Mouse (Mus musculus) hindbrain, embryonic 10.5 days (tissue): ENCODE data around the gene Prss56. TPM values are rescaled to one million over a fixed set of nuclear protein-coding genes. Genes with fewer than 3 reads are reported as not detected.

Experiments used
- DNase-seq: peaks from one replicate; pipeline ENCODE4 v3.0.0-alpha.2; 2017; ENCODE audit warnings: low spot score
- H3K27ac ChIP-seq: fragments of 300-500 bp; sonication (generic); 2 replicates; pipeline ENCODE4 v1.5.1; 2016; ENCODE audit warnings: mild to moderate bottlenecking, moderate library complexity
- H3K27me3 ChIP-seq: fragments of 300-500 bp; sonication (generic); 2 replicates; pipeline ENCODE4 v1.6.1; 2016; ENCODE audit warnings: mild to moderate bottlenecking; ENCODE audit not compliant: poor library complexity, insufficient read depth, severe bottlenecking
- H3K36me3 ChIP-seq: fragments of 300-500 bp; sonication (generic); 2 replicates; pipeline ENCODE4 v1.6.1; 2016; ENCODE audit warnings: mild to moderate bottlenecking, moderate library complexity
- H3K4me1 ChIP-seq: fragments of 300-500 bp; sonication (generic); replicated peaks from 2 replicates; pipeline ENCODE4 v1.6.1; 2016; ENCODE audit warnings: mild to moderate bottlenecking
- H3K4me3 ChIP-seq: fragments of 300-500 bp; sonication (generic); 2 replicates; pipeline ENCODE4 v1.5.1; 2016; ENCODE audit warnings: mild to moderate bottlenecking, moderate library complexity
- H3K9me3 ChIP-seq: fragments of 300-500 bp; sonication (generic); 2 replicates; pipeline ENCODE4 v1.6.1; 2016; ENCODE audit warnings: mild to moderate bottlenecking, moderate library complexity
- WGBS: fragments of 180-500 bp; shearing (Covaris S2); methylation state at CpG from one replicate; pipeline ENCODE4 v1.1.7; 2016; 5-methylcytosine and 5-hydroxymethylcytosine counted together
- polyA plus RNA-seq: library from polyadenylated mRNA; unstranded; fragments of >200 nt; fragmentation: Nextera tagmentation; extraction: Ambion mirVana; gene quantifications from 2 replicates; pipeline ENCODE4 v1.2.1, GENCODE M21; 2016

The Prss56 gene
- 0.34 and 5.8 TPM in 2 replicates for polyA plus RNA-seq

- Histone ChIP-seq H3K4me3 (no peak within 1 kb of the TSS), H3K27me3 (peaks cover 83% of the 10 kb centered on the region), H3K4me1 (peaks cover 40% of the 10 kb centered on the region), H3K9me3 (no peaks in the 10 kb centered on the region), H3K36me3 (no peaks in the 10 kb centered on the region), H3K27ac (0 out of 2 replicates have a peak within 1 kb of the TSS, but pooled peaks have one; percentile 12)
- 55% methylated on average over 9 of the region's 9 CpGs for WGBS
- DNase-seq: no peak
These were observed at the start of gene Prss56 for GRCm38 (mm10) chr1:87183013-87183412. Gene Prss56 (plus strand): TSS chr1:87183313.

- H3K27me3 ChIP-seq: peaks cover 14% of the 10 kb centered on the region
- 85% methylated on average over 4 of the region's 4 CpGs for WGBS
- peaks cover 9% of the 10 kb centered on the region; the same call in 1 of the 2 replicates for H3K4me1 ChIP-seq
- no peaks in the 10 kb centered on the region for H3K36me3 ChIP-seq
- no peak overlapping the region for H3K4me3 ChIP-seq
- no peaks in the 10 kb centered on the region for H3K9me3 ChIP-seq
- H3K27ac ChIP-seq: no peak overlapping the region
- DNase-seq: no peak
These were observed 41.6 kb upstream of the Prss56 start for GRCm38 (mm10) chr1:87141550-87141949.

GRCm38 (mm10) chr1:87142456-87142855, 40.7 kb upstream of the Prss56 start:
- WGBS: 77% methylated on average over 9 of the region's 9 CpGs
- Histone ChIP-seq H3K9me3 (no peaks in the 10 kb centered on the region), H3K27me3 (peaks cover 17% of the 10 kb centered on the region), H3K27ac (0 out of 2 replicates have a peak overlapping the region, but pooled peaks have one; percentile 50), H3K4me1 (peaks cover 9% of the 10 kb centered on the region; the same call in 1 of the 2 replicates), H3K36me3 (no peaks in the 10 kb centered on the region), H3K4me3 (no peak overlapping the region)
- no peak for DNase-seq

GRCm38 (mm10) chr1:87143141-87143540, 40.0 kb upstream of the Prss56 start:
- DNase-seq: no peak
- H3K27me3 ChIP-seq: peaks cover 23% of the 10 kb centered on the region
- WGBS: 85% methylated on average over 10 of the region's 10 CpGs
- peaks cover 9% of the 10 kb centered on the region; the same call in 1 of the 2 replicates for H3K4me1 ChIP-seq
- H3K36me3 ChIP-seq: no peaks in the 10 kb centered on the region
- H3K4me3 ChIP-seq: no peak overlapping the region
- 0 out of 2 replicates have a peak overlapping the region, but pooled peaks have one; percentile 50 for H3K27ac ChIP-seq
- H3K9me3 ChIP-seq: no peaks in the 10 kb centered on the region

GRCm38 (mm10) chr1:87149422-87149821, 33.7 kb upstream of the Prss56 start:
- peak overlapping the region; percentile 28 for H3K4me3 ChIP-seq
- no peaks in the 10 kb centered on the region for H3K36me3 ChIP-seq
- peak; percentile 36 for DNase-seq
- peaks cover 31% of the 10 kb centered on the region for H3K4me1 ChIP-seq
- H3K27me3 ChIP-seq: peaks cover 80% of the 10 kb centered on the region
- WGBS: 19% methylated on average over 13 of the region's 13 CpGs
- no peaks in the 10 kb centered on the region for H3K9me3 ChIP-seq
- no peak overlapping the region for H3K27ac ChIP-seq

- H3K4me3 ChIP-seq: no peak overlapping the region
- H3K36me3 ChIP-seq: no peaks in the 10 kb centered on the region
- H3K9me3 ChIP-seq: no peaks in the 10 kb centered on the region
- WGBS: 85% methylated on average over 6 of the region's 6 CpGs
- peaks cover 49% of the 10 kb centered on the region for H3K4me1 ChIP-seq
- H3K27me3 ChIP-seq: peaks cover 94% of the 10 kb centered on the region
- no peak for DNase-seq
- H3K27ac ChIP-seq: no peak overlapping the region
These were observed 31.8 kb upstream of the Prss56 start for GRCm38 (mm10) chr1:87151286-87151685.

GRCm38 (mm10) chr1:87153776-87154500, 29.2 kb upstream of the Prss56 start:
- H3K27me3 ChIP-seq: peaks cover 100% of the 10 kb centered on the region
- peak overlapping the region; percentile 56 for H3K4me3 ChIP-seq
- H3K36me3 ChIP-seq: no peaks in the 10 kb centered on the region
- peaks cover 51% of the 10 kb centered on the region for H3K4me1 ChIP-seq
- H3K27ac ChIP-seq: peak overlapping the region; percentile 18; the same call in 1 of the 2 replicates
- DNase-seq: peak; percentile 48
- WGBS: under 1% methylated on average over 72 of the region's 72 CpGs
- H3K9me3 ChIP-seq: no peaks in the 10 kb centered on the region

- Histone ChIP-seq H3K4me3 (peak overlapping the region; percentile 56), H3K36me3 (no peaks in the 10 kb centered on the region), H3K9me3 (no peaks in the 10 kb centered on the region), H3K27ac (peak overlapping the region; percentile 18; the same call in 1 of the 2 replicates), H3K4me1 (peaks cover 44% of the 10 kb centered on the region), H3K27me3 (peaks cover 99% of the 10 kb centered on the region)
- WGBS: 2% methylated on average over 58 of the region's 58 CpGs
- peak; percentile 49 for DNase-seq
These were observed 28.5 kb upstream of the Prss56 start for GRCm38 (mm10) chr1:87154501-87155120.

- H3K27ac ChIP-seq: peak overlapping the region; percentile 77
These were observed 27.4 kb upstream of the Prss56 start for GRCm38 (mm10) chr1:87155531-87156198.

GRCm38 (mm10) chr1:87156199-87156587, 26.9 kb upstream of the Prss56 start, which contains the start of gene Ecel1:
Gene Ecel1 (minus strand): TSS chr1:87156521.
- under 1% methylated on average over 12 of the region's 12 CpGs for whole genome bisulfite sequencing
- peak within 1 kb of the TSS; percentile 77 for H3K27ac ChIP-seq

More at GRCm38 (mm10) chr1:87155531-87156198, 27.4 kb upstream of the Prss56 start:
- Histone ChIP-seq H3K9me3 (no peaks in the 10 kb centered on the region), H3K4me1 (peaks cover 42% of the 10 kb centered on the region), H3K4me3 (peak overlapping the region; percentile 56), H3K36me3 (no peaks in the 10 kb centered on the region), H3K27me3 (peaks cover 99% of the 10 kb centered on the region)
- under 1% methylated on average over 56 of the region's 56 CpGs for WGBS
- DNase-seq: peak; percentile 65

GRCm38 (mm10) chr1:87159396-87159795, 23.7 kb upstream of the Prss56 start:
- Histone ChIP-seq H3K9me3 (no peaks in the 10 kb centered on the region), H3K27ac (no peak overlapping the region), H3K4me3 (no peak overlapping the region), H3K27me3 (peaks cover 79% of the 10 kb centered on the region), H3K36me3 (no peaks in the 10 kb centered on the region), H3K4me1 (peaks cover 34% of the 10 kb centered on the region)
- WGBS: 79% methylated on average over 3 of the region's 3 CpGs
- no peak for DNase-seq

More at GRCm38 (mm10) chr1:87156199-87156587, 26.9 kb upstream of the Prss56 start, which contains the start of gene Ecel1:
- Histone ChIP-seq H3K4me3 (peak within 1 kb of the TSS; percentile 56), H3K27me3 (peaks cover 97% of the 10 kb centered on the region), H3K36me3 (no peaks in the 10 kb centered on the region), H3K4me1 (peaks cover 42% of the 10 kb centered on the region), H3K9me3 (no peaks in the 10 kb centered on the region)
- DNase-seq: peak; percentile 23

- H3K9me3 ChIP-seq: no peaks in the 10 kb centered on the region
- peaks cover 68% of the 10 kb centered on the region for H3K27me3 ChIP-seq
- no peak overlapping the region for H3K4me3 ChIP-seq
- peak overlapping the region; percentile 35 for H3K27ac ChIP-seq
- peaks cover 13% of the 10 kb centered on the region for H3K4me1 ChIP-seq
- WGBS: 36% methylated on average over 11 of the region's 11 CpGs
- H3K36me3 ChIP-seq: no peaks in the 10 kb centered on the region
- DNase-seq: no peak
These were observed 18.8 kb upstream of the Prss56 start for GRCm38 (mm10) chr1:87164164-87164795.
